Mouse (Mus musculus) cortical plate, adult 2 months (tissue): ENCODE measurements around the gene Tlx2. TPM values are rescaled to one million over a fixed set of nuclear protein-coding genes. Genes with fewer than 3 reads are reported as not detected.

ENCODE experiments used
- H3K27ac ChIP-seq: fragments of 200-500 bp; 2 replicates; pipeline ENCODE4 v1.5.1; 2012; ENCODE audit warnings: low read length, control low read depth, inconsistent platforms; ENCODE audit not compliant: insufficient read depth
- H3K4me1 ChIP-seq: fragments of 200-500 bp; 2 replicates; pipeline ENCODE4 v1.6.1; 2011; ENCODE audit warnings: low read length; ENCODE audit not compliant: control insufficient read depth, insufficient read depth
- H3K4me3 ChIP-seq: fragments of 200-500 bp; 2 replicates; pipeline ENCODE4 v1.5.1; 2011; ENCODE audit warnings: mild to moderate bottlenecking, low read length, control low read depth; ENCODE audit not compliant: insufficient read depth
- CTCF ChIP-seq: fragments of 200-500 bp; IDR thresholded peaks from 2 replicates; pipeline ENCODE4 v1.5.1; 2011; ENCODE audit warnings: mild to moderate bottlenecking, control low read depth, low read length; ENCODE audit not compliant: insufficient read depth; ENCODE audit errors: extremely low read depth
- POLR2A ChIP-seq: fragments of 200-500 bp; IDR thresholded peaks from 2 replicates; pipeline ENCODE4 v1.6.1; 2011; ENCODE audit warnings: mild to moderate bottlenecking, low read length, control low read depth; ENCODE audit not compliant: insufficient read depth; ENCODE audit errors: extremely low read depth
- polyA plus RNA-seq: library from polyadenylated mRNA; depleted of rRNA; stranded (reverse); fragments of >200 nt; gene quantifications from 2 replicates; pipeline ENCODE4 v1.2.3, GENCODE M21; 2012; rRNA removed

Tlx2 gene
- polyA plus RNA-seq, result not detected in 2 replicates

GRCm38 (mm10) chr6:83070247-83070310 is at the start of gene Tlx2:
Tlx2 (minus strand) TSS chr6:83070293.
- H3K4me3 ChIP-seq, result no peak within 1 kb of the TSS
- TF ChIP-seq CTCF, result no peak
- TF ChIP-seq POLR2A, result no peak
- no peaks in the 10 kb centered on the region for H3K4me1 ChIP-seq
- no peak within 1 kb of the TSS for H3K27ac ChIP-seq

DNA sequence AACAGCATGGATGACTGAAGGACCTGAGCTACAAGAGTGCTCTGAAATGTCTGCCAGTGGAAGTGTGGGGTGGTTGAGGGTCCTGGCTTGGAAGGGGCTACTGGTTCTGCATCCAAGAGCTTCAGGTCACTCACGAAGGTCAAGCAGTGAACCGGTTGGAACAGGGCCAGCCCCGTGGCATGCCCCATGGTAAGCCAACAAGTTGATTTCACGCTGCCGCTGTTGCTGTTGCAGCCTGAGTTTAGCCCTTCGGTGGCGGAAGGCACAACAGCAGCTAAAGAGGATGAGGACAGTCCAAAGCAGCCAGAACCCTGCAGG is 49.6 kb upstream of the Tlx2 start:
- Histone ChIP-seq H3K4me1 (no peaks in the 10 kb centered on the region), H3K4me3 (no peak overlapping the region), H3K27ac (no peak overlapping the region)
- TF ChIP-seq POLR2A (no peak), CTCF (no peak)

DNA sequence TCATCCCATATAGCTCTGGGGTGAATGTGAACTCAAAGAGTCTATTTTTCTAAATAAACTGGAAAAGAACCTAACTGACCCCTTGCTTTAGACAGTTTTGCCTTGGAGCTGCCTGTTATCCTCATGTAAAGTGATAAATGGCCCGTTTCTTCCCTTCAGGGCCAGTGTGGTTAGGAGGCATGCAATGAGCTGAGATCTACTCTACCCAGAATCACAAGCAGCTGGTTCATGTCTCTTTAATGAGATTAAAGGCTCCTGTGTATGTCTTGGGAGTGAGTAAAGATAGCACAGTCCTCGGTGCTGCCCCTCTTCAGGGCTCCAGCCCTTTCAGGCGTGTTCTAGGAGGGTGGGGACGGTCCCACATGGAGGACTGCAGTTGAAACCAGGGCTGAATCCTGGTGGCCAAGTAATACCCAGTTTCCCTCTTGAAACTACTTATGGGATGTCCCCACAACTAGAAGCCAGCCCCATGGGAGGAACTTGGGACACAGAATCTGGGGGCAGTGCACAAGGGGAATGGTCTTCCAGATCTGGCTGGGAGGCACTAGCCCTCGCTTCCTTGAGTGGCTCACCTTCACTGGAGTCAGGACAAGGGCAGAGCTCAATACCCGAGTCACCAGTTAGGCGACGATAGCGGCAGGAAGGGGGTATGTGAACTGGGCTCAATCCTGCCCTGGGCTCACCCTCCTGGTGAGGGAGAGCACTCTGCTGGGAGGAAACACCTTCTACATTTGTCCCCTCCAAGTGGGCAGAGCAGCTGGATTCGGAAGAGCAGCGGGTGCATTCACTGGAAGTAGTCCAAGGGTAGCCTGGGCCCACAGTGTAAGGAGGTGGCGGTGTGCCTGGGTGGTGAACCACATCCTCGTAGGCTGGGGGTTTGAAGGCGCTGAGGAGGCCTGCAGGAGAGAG is 49.0 kb upstream of the Tlx2 start:
- H3K4me3 ChIP-seq, result no peak overlapping the region
- H3K4me1 ChIP-seq, result no peaks in the 10 kb centered on the region
- H3K27ac ChIP-seq, result no peak overlapping the region
- TF ChIP-seq POLR2A (no peak), CTCF (no peak)

DNA sequence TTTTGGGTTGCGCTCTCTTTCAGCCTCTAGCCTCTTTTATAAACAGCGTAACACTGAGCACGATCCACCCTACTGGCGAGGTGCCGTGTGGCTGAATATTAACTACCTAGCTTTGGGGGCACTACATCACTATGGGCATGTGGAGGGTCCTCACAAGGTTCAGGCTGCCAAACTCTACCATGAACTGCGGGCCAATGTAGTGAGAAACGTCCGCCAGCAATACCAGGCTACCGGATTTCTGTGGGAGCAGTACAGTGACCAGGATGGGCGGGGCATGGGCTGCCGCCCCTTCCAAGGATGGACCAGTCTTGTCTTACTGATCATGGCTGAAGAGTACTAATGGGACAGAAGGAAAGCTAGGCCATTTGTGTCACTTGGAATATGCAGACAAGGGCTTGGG is 48.3 kb upstream of the Tlx2 start:
- no peak overlapping the region for H3K27ac ChIP-seq
- TF ChIP-seq POLR2A (0 out of 2 replicates have a peak, but pooled peaks have one; percentile 24), CTCF (no peak)
- no peaks in the 10 kb centered on the region for H3K4me1 ChIP-seq
- no peak overlapping the region for H3K4me3 ChIP-seq

- Histone ChIP-seq H3K4me3 (no peak overlapping the region), H3K4me1 (no peaks in the 10 kb centered on the region), H3K27ac (no peak overlapping the region)
- TF ChIP-seq POLR2A (no peak), CTCF (no peak)
Observed at GRCm38 (mm10) chr6:83117616-83118015, 47.5 kb upstream of the Tlx2 start.

DNA sequence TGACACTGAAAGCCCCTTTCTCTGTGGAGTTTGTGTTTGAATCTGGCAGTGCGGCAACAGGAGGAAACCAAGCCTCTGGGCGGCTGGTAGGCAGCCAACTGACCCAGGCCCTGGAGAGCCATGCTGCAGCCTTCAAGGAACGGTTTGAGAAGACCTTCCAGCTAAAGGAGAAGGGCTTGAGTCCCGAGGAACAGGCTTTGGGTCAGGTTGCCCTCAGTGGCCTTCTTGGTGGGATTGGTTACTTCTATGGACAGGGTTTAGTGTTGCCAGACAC is 47.0 kb upstream of the Tlx2 start:
- TF ChIP-seq POLR2A (no peak), CTCF (no peak)
- Histone ChIP-seq H3K4me3 (no peak overlapping the region), H3K27ac (no peak overlapping the region), H3K4me1 (no peaks in the 10 kb centered on the region)

GRCm38 (mm10) chr6:83116373-83117164 is 46.5 kb upstream of the Tlx2 start:
- Histone ChIP-seq H3K27ac (no peak overlapping the region), H3K4me1 (no peaks in the 10 kb centered on the region), H3K4me3 (peak overlapping the region; percentile 64)
- TF ChIP-seq CTCF, result no peak

GRCm38 (mm10) chr6:83115682-83116372 is 45.7 kb upstream of the Tlx2 start:
- no peak overlapping the region for H3K27ac ChIP-seq
- TF ChIP-seq CTCF (no peak), POLR2A (no peak)
- peak overlapping the region; percentile 64 for H3K4me3 ChIP-seq
- H3K4me1 ChIP-seq, result no peaks in the 10 kb centered on the region

- TF ChIP-seq POLR2A (peak; percentile 95), CTCF (no peak)
- H3K27ac ChIP-seq, result peak within 1 kb of the TSS; percentile 19; the same call in 1 of the 2 replicates
- peak within 1 kb of the TSS; percentile 64 for H3K4me3 ChIP-seq
- no peaks in the 10 kb centered on the region for H3K4me1 ChIP-seq
Observed at GRCm38 (mm10) chr6:83115011-83115671, 45.0 kb upstream of the Tlx2 start, which contains the start of gene Mogs. Mogs (plus strand) TSS chr6:83115496.
